Mouse (Mus musculus) liver, postnatal 0 days (tissue): ENCODE measurements around the gene Ikzf2. TPM values are rescaled to one million over a fixed set of nuclear protein-coding genes. Genes with fewer than 3 reads are reported as not detected.

ENCODE experiments used
- ATAC-seq: fragments of 200-750 bp; cut with Nextera tagmentation; 2 replicates; pipeline ENCODE4 v1.8.0; 2017; ENCODE audit warnings: mild to moderate bottlenecking, moderate library complexity
- DNase-seq: peaks from one replicate; pipeline ENCODE4 v3.0.0-alpha.2; 2016
- H3K27ac ChIP-seq: fragments of 300-500 bp; sonication (generic); 2 replicates; pipeline ENCODE4 v1.5.1; 2014; ENCODE audit warnings: antibody characterized with exemption, moderate library complexity, mild to moderate bottlenecking, low read depth
- H3K27me3 ChIP-seq: fragments of 300-500 bp; sonication (generic); 2 replicates; pipeline ENCODE4 v1.6.1; 2014; ENCODE audit warnings: low read length, control low read depth, mixed read lengths; ENCODE audit not compliant: insufficient read depth
- H3K36me3 ChIP-seq: fragments of 300-500 bp; sonication (generic); replicated peaks from 2 replicates; pipeline ENCODE4 v1.6.1; 2014; ENCODE audit warnings: mild to moderate bottlenecking, control low read depth, low read length, moderate library complexity, mixed read lengths; ENCODE audit not compliant: insufficient read depth
- H3K4me1 ChIP-seq: fragments of 300-500 bp; sonication (generic); 2 replicates; pipeline ENCODE4 v1.6.1; 2014; ENCODE audit warnings: antibody characterized with exemption, mild to moderate bottlenecking, control low read depth; ENCODE audit not compliant: insufficient read depth
- H3K4me2 ChIP-seq: fragments of 300-500 bp; sonication (generic); 2 replicates; pipeline ENCODE4 v1.6.1; 2014; ENCODE audit warnings: low read depth, mild to moderate bottlenecking, low read length, moderate library complexity, mixed read lengths
- H3K4me3 ChIP-seq: fragments of 300-500 bp; sonication (generic); 2 replicates; pipeline ENCODE4 v1.5.1; 2014; ENCODE audit warnings: low read depth, low read length
- H3K9ac ChIP-seq: fragments of 300-500 bp; sonication (generic); replicated peaks from 2 replicates; pipeline ENCODE4 v1.6.1; 2014; ENCODE audit warnings: mild to moderate bottlenecking, moderate library complexity
- H3K9me3 ChIP-seq: fragments of 300-500 bp; sonication (generic); 2 replicates; pipeline ENCODE4 v1.6.1; 2016; ENCODE audit warnings: mild to moderate bottlenecking, control low read depth, low read length, mixed read lengths
- CTCF ChIP-seq: sonication (generic); IDR thresholded peaks from 2 replicates; pipeline ENCODE4 v1.5.1; 2016; ENCODE audit warnings: antibody characterized with exemption, low read depth
- EP300 ChIP-seq: IDR thresholded peaks from 2 replicates; pipeline ENCODE4 v1.6.1; 2016; ENCODE audit warnings: antibody characterized with exemption, low read depth, mild to moderate bottlenecking
- WGBS: fragments of 180-500 bp; shearing (Covaris S2); extraction: QIAGEN DNeasy Blood & Tissue Kit; methylation state at CpG from one replicate; pipeline ENCODE4 v1.1.7; 2014; ENCODE audit not compliant: insufficient replicate concordance; 5-methylcytosine and 5-hydroxymethylcytosine counted together
- polyA plus RNA-seq: library from polyadenylated mRNA; unstranded; fragments of >200 nt; fragmentation: Nextera tagmentation; extraction: Ambion mirVana; gene quantifications from 2 replicates; pipeline ENCODE4 v1.2.1, GENCODE M21; 2015

Gene Ikzf2
- polyA plus RNA-seq, 1 experiment from 2014 or later: 0.33 TPM

GRCm38 (mm10) chr1:69656047-69656782, 30.8 kb downstream of the Ikzf2 start:
- H3K9me3 ChIP-seq: no peaks in the 10 kb centered on the region
- 0 out of 2 replicates have a peak overlapping the region, but pooled peaks have one; percentile 57 for H3K4me2 ChIP-seq

GRCm38 (mm10) chr1:69655368-69655767, 31.7 kb downstream of the Ikzf2 start:
- no peak for DNase-seq
- Histone ChIP-seq H3K27me3 (no peaks in the 10 kb centered on the region), H3K9me3 (no peaks in the 10 kb centered on the region), H3K4me1 (no peaks in the 10 kb centered on the region; the same call in 1 of the 2 replicates), H3K4me3 (no peak overlapping the region), H3K9ac (no peak overlapping the region), H3K27ac (no peak overlapping the region), H3K4me2 (no peak overlapping the region), H3K36me3 (no peaks in the 10 kb centered on the region)
- 56% methylated on average over 5 of the region's 5 CpGs for WGBS
- no peak for TF ChIP-seq CTCF
- no peak for TF ChIP-seq EP300
- ATAC-seq: no peak

More at GRCm38 (mm10) chr1:69656047-69656782, 30.8 kb downstream of the Ikzf2 start:
- 47% methylated on average over 5 of the region's 5 CpGs for WGBS
- TF ChIP-seq CTCF: no peak
- TF ChIP-seq EP300: no peak
- no peak overlapping the region for H3K4me3 ChIP-seq
- H3K27ac ChIP-seq: no peak overlapping the region
- no peak for ATAC-seq
- no peak overlapping the region for H3K9ac ChIP-seq
- H3K27me3 ChIP-seq: no peaks in the 10 kb centered on the region
- no peaks in the 10 kb centered on the region; the same call in 1 of the 2 replicates for H3K4me1 ChIP-seq
- no peak for DNase-seq
- H3K36me3 ChIP-seq: no peaks in the 10 kb centered on the region

GRCm38 (mm10) chr1:69654955-69655354, 32.1 kb downstream of the Ikzf2 start:
- Histone ChIP-seq H3K27ac (no peak overlapping the region), H3K9ac (no peak overlapping the region), H3K9me3 (no peaks in the 10 kb centered on the region), H3K36me3 (no peaks in the 10 kb centered on the region), H3K4me2 (no peak overlapping the region), H3K27me3 (no peaks in the 10 kb centered on the region), H3K4me3 (no peak overlapping the region), H3K4me1 (no peaks in the 10 kb centered on the region; the same call in 1 of the 2 replicates)
- no peak for DNase-seq
- TF ChIP-seq EP300 (no peak), CTCF (no peak)
- no peak for ATAC-seq
- WGBS: 0% methylated on average over 1 of the region's 1 CpGs

GRCm38 (mm10) chr1:69653419-69653818, 33.6 kb downstream of the Ikzf2 start:
- Histone ChIP-seq H3K9ac (no peak overlapping the region), H3K36me3 (no peaks in the 10 kb centered on the region), H3K9me3 (no peaks in the 10 kb centered on the region), H3K4me2 (no peak overlapping the region), H3K27me3 (no peaks in the 10 kb centered on the region), H3K4me3 (no peak overlapping the region), H3K4me1 (no peaks in the 10 kb centered on the region; the same call in 1 of the 2 replicates), H3K27ac (no peak overlapping the region)
- WGBS: 74% methylated on average over 2 of the region's 2 CpGs
- no peak for TF ChIP-seq EP300
- TF ChIP-seq CTCF: no peak
- DNase-seq (no peak), ATAC-seq (no peak)

GRCm38 (mm10) chr1:69643138-69643537, 43.9 kb downstream of the Ikzf2 start:
- no peaks in the 10 kb centered on the region for H3K27me3 ChIP-seq
- TF ChIP-seq CTCF: no peak
- ATAC-seq (no peak), DNase-seq (no peak)
- no peaks in the 10 kb centered on the region for H3K36me3 ChIP-seq
- no peak overlapping the region for H3K9ac ChIP-seq
- H3K4me3 ChIP-seq: no peak overlapping the region
- H3K27ac ChIP-seq: no peak overlapping the region
- H3K9me3 ChIP-seq: no peaks in the 10 kb centered on the region
- H3K4me2 ChIP-seq: no peak overlapping the region
- H3K4me1 ChIP-seq: no peaks in the 10 kb centered on the region
- 61% methylated on average over 4 of the region's 4 CpGs for WGBS

GRCm38 (mm10) chr1:69641986-69642385, 45.1 kb downstream of the Ikzf2 start:
- WGBS: 71% methylated on average over 6 of the region's 6 CpGs
- no peaks in the 10 kb centered on the region for H3K27me3 ChIP-seq
- H3K4me1 ChIP-seq: no peaks in the 10 kb centered on the region
- no peak overlapping the region for H3K27ac ChIP-seq
- H3K9me3 ChIP-seq: no peaks in the 10 kb centered on the region
- no peaks in the 10 kb centered on the region for H3K36me3 ChIP-seq
- no peak for TF ChIP-seq CTCF
- no peak for TF ChIP-seq EP300
- H3K4me2 ChIP-seq: no peak overlapping the region
- DNase-seq (no peak), ATAC-seq (no peak)
- H3K9ac ChIP-seq: no peak overlapping the region
- H3K4me3 ChIP-seq: no peak overlapping the region
